Mouse (Mus musculus): ENCODE results near the gene Hist3h2ba. TPM values are rescaled to one million over a fixed set of nuclear protein-coding genes. Genes with fewer than 3 reads are reported as not detected.

Gene Hist3h2ba
- total and polyA plus RNA-seq, 3 experiments: not detected

GRCm38 (mm10) chr11:58983691-58984341 lies 35.1 kb downstream of the Hist3h2ba start:
- Histone ChIP-seq H3K27me3 (replicated peaks) (no peaks in the 10 kb centered on the region), H3K79me2 (replicated peaks; ENCODE audit: control insufficient read depth, extremely low read depth, insufficient read depth, poor library complexity, severe bottlenecking) (peaks cover 27% of the 10 kb centered on the region), H3K9me3 (replicated peaks; ENCODE audit: low read length) (no peaks in the 10 kb centered on the region), H3K9ac (ENCODE audit: insufficient read depth, low read depth) (no peak overlapping the region), H3K36me3 (replicated peaks in 1 of 2; ENCODE audit: control insufficient read depth in 1 of 2, insufficient read depth in 1 of 2, low read length in 1 of 2) (peaks cover 57 to 86% of the 10 kb centered on the region in 2 experiments), H3K4me1 (ENCODE audit: control insufficient read depth in 1 of 2, insufficient read depth in 2 of 2) (peaks cover 23 to 62% of the 10 kb centered on the region in 2 experiments), H3K27ac (ENCODE audit: insufficient read depth, low read depth) (no peak overlapping the region), H3K4me2 (ENCODE audit: insufficient read depth, low read depth, poor library complexity, severe bottlenecking) (no peak overlapping the region), H3K4me3 (replicated peaks in 1 of 3; ENCODE audit: low read depth in 2 of 3, low read length in 2 of 3, poor library complexity in 1 of 3) (no peak overlapping the region)
- TF ChIP-seq JUN (IDR thresholded peaks at IDR 0.05; ENCODE audit: insufficient read depth, low read depth, low read length) (no peak), TCF12 (IDR thresholded peaks at IDR 0.05; ENCODE audit: low read depth, low read length) (no peak), POLR2A (IDR thresholded peaks at IDR 0.05; ENCODE audit: low read depth, low read length) (no peak), POLR2AphosphoS2 (IDR thresholded peaks at IDR 0.05; ENCODE audit: low read depth, low read length) (no peak), NRF1 (IDR thresholded peaks at IDR 0.05; ENCODE audit: low read depth, low read length) (no peak), CHD2 (IDR thresholded peaks at IDR 0.05; ENCODE audit: low read length) (no peak)
- DNase-seq (ENCODE audit: extremely low read depth): no peak
- dilution Hi-C loops (cut with MboI; ENCODE audit: extremely low pct_ligation_motif_present, extremely low pct_unique_long_range_greater_than_20kb, low sequenced_read_pairs) (no loop called here), in situ Hi-C loops (cut with MboI; ENCODE audit: low pct_ligation_motif_present, low pct_unique_long_range_greater_than_20kb, low sequenced_read_pairs) (no loop called here)

GRCm38 (mm10) chr11:58984657-58985056 lies 35.9 kb downstream of the Hist3h2ba start:
- Histone ChIP-seq H3K9ac (ENCODE audit: insufficient read depth, low read depth) (no peak overlapping the region), H3K4me1 (ENCODE audit: control insufficient read depth in 1 of 2, insufficient read depth in 2 of 2) (peaks cover 23 to 62% of the 10 kb centered on the region in 2 experiments), H3K4me2 (ENCODE audit: insufficient read depth, low read depth, poor library complexity, severe bottlenecking) (no peak overlapping the region), H3K9me3 (replicated peaks; ENCODE audit: low read length) (no peaks in the 10 kb centered on the region), H3K36me3 (replicated peaks in 1 of 2; ENCODE audit: control insufficient read depth in 1 of 2, insufficient read depth in 1 of 2, low read length in 1 of 2) (peaks cover 65 to 91% of the 10 kb centered on the region in 2 experiments), H3K4me3 (replicated peaks in 1 of 3; ENCODE audit: low read depth in 2 of 3, low read length in 2 of 3, poor library complexity in 1 of 3) (no peak overlapping the region), H3K27ac (ENCODE audit: insufficient read depth, low read depth) (no peak overlapping the region), H3K79me2 (replicated peaks; ENCODE audit: control insufficient read depth, extremely low read depth, insufficient read depth, poor library complexity, severe bottlenecking) (peaks cover 18% of the 10 kb centered on the region), H3K27me3 (replicated peaks) (no peaks in the 10 kb centered on the region)
- in situ Hi-C loops (cut with MboI; ENCODE audit: low pct_ligation_motif_present, low pct_unique_long_range_greater_than_20kb, low sequenced_read_pairs) (no loop called here), dilution Hi-C loops (cut with MboI; ENCODE audit: extremely low pct_ligation_motif_present, extremely low pct_unique_long_range_greater_than_20kb, low sequenced_read_pairs) (no loop called here)
- no peak for TF ChIP-seq ZMIZ1 (IDR thresholded peaks at IDR 0.05; ENCODE audit: low read depth, low read length)
- TF ChIP-seq POLR2A (IDR thresholded peaks at IDR 0.05; ENCODE audit: low read depth, low read length): no peak
- no peak for TF ChIP-seq JUN (IDR thresholded peaks at IDR 0.05; ENCODE audit: insufficient read depth, low read depth, low read length)
- TF ChIP-seq UBTF (IDR thresholded peaks at IDR 0.05; ENCODE audit: low read depth, low read length): no peak
- TF ChIP-seq MYC (IDR thresholded peaks at IDR 0.05; ENCODE audit: low read depth, low read length): no peak
- no peak for TF ChIP-seq KAT2A (IDR thresholded peaks at IDR 0.05; ENCODE audit: insufficient replicate concordance, low read length)
- TF ChIP-seq CTCF (conservative IDR thresholded peaks at IDR 0.05 in 1 of 2, IDR thresholded peaks at IDR 0.05 in 1 of 2; ENCODE audit: low read depth in 2 of 2, low read length in 2 of 2): no peak
- no peak for TF ChIP-seq BHLHE40 (IDR thresholded peaks at IDR 0.05; ENCODE audit: low read depth, low read length)
- no peak for TF ChIP-seq JUND (conservative IDR thresholded peaks at IDR 0.05; ENCODE audit: low read depth, low read length)
- no peak for TF ChIP-seq EP300 (IDR thresholded peaks at IDR 0.05; ENCODE audit: low read length)
- DNase-seq (ENCODE audit: extremely low read depth): no peak

Measured in CH12.LX (cell line).